ENCODE assay signal across 7 mouse cellular contexts in the genomic region with DNA sequence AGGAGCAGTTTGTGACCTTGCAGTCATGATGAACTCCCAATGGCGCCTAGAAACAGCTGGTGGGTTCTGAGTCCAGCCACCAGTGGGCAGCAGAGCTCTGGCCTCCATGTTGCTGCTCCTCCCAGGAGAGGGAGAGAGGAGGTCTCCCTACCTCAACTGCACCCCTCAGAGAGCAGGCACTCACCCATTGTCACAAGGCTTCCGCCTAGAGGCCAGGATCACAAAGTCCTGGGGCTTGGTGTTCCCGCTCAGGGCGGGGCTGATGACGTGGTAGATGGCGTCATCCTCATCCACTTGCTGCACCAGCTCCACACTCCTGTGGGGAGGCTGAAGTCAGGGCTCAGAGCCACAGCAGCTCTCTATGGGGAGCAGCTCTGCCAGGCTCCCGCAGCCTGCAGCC. TPM values are rescaled to one million over a fixed set of nuclear protein-coding genes. Genes with fewer than 3 reads are reported as not detected.
DNase-seq lines count a peak whose midpoint lies in the region; ATAC-seq lines count a peak whose summit lies in the region.

No protein-coding gene starts in this region.

- H3K9ac ChIP-seq in intestine, embryonic 14.5 days (ENCODE audit: low read length) = no peak overlapping the region

- WGBS in intestine, embryonic 14.5 days = 4% methylated on average over 7 of the region's 7 CpGs

- 0 out of 2 replicates have a peak, but pooled peaks cover 2% of the 10 kb centered on the region for H3K36me3 ChIP-seq in intestine, embryonic 14.5 days (ENCODE audit: control insufficient read depth, insufficient read depth, low read length)

- no peaks in the 10 kb centered on the region for H3K9me3 ChIP-seq in intestine, embryonic 14.5 days (ENCODE audit: control insufficient read depth, low read length)

- H3K27ac ChIP-seq in intestine, embryonic 14.5 days (ENCODE audit: low read depth) = no peak overlapping the region

- H3K4me2 ChIP-seq in intestine, embryonic 14.5 days (ENCODE audit: low read length) = peak overlapping the region; percentile 23; the same call in 1 of the 2 replicates

- 0 out of 2 replicates have a peak, but pooled peaks cover 4% of the 10 kb centered on the region for H3K4me1 ChIP-seq in intestine, embryonic 14.5 days (replicated peaks; ENCODE audit: control insufficient read depth, insufficient read depth, low read length)

- peak; percentile 73 for DNase-seq in adrenal gland, adult 2 months
- peak; percentile 85 for DNase-seq in embryo, embryonic 10 days (ENCODE audit: low spot score)
- peak; percentile 66 for DNase-seq in gastrocnemius, postnatal 14 days
- peak; percentile 88 for DNase-seq in intestine, embryonic 14.5 days (ENCODE audit: low spot score)
- DNase-seq in left cerebral cortex, postnatal 10 days (ENCODE audit: extremely low spot score in 1 of 2, low spot score in 2 of 2) = peak; percentile 74 to 86
- peak; percentile 77 to 79 for DNase-seq in right cerebral cortex, postnatal 36 days (ENCODE audit: low spot score in 2 of 2)

- peak; percentile 86 for ATAC-seq in intestine, embryonic 14.5 days (replicated peaks; ENCODE audit: low FRiP score, low TSS enrichment, low read depth)
- ATAC-seq in megakaryocyte progenitor cell, adult 5-6 weeks (replicated peaks; ENCODE audit: poor library complexity) = peak; percentile 70

- H3K4me3 ChIP-seq in intestine, embryonic 14.5 days (ENCODE audit: low read depth, low read length) = no peak overlapping the region

- intact Hi-C loops in gastrocnemius, postnatal 14 days (cut with DNase I; ENCODE audit: low total_unique reads) = loop anchor here (10.0 kb wide), 1 partner anchor 415 kb away; no protein-coding TSS in a partner anchor
- intact Hi-C loops in left cerebral cortex, postnatal 10 days (cut with DNase I) = no loop called here

- H3K27me3 ChIP-seq in intestine, embryonic 14.5 days (replicated peaks; ENCODE audit: control insufficient read depth, insufficient read depth, low read length) = no peaks in the 10 kb centered on the region

RNA-seq across cellular contexts. Expression of a gene that starts 16.0 kb away (rescaled TPM):
- total RNA-seq in adrenal gland, adult 2 months (2021) = under 1 TPM; 0.23 to 0.45 TPM
- 0.18 TPM in 1 of 2 replicates, not detected in the other for polyA plus RNA-seq in adrenal gland, adult 2 months (2012; rRNA removed)
- not detected for total RNA-seq in gastrocnemius, postnatal 14 days (2021)
- polyA plus RNA-seq in intestine, embryonic 14.5 days (2014; fragmentation: Nextera tagmentation; extraction: Ambion mirVana) = 0.69 and 0.87 TPM in 2 replicates
- not detected for total RNA-seq in left cerebral cortex, postnatal 10 days (2021)
- total RNA-seq in megakaryocyte progenitor cell, adult 5-6 weeks (2015) = not detected in 2 replicates
- total RNA-seq in megakaryocyte progenitor cell, adult 5-6 weeks (2017) = not detected in 2 replicates

RNA-seq across cellular contexts. Expression of a gene that starts 19.0 kb away (rescaled TPM):
- total RNA-seq in adrenal gland, adult 2 months (2021) = 1 to 10 TPM in 1 of 2 experiments, under 1 TPM in 1; 0.83 to 1.4 TPM
- 3.1 and 5.1 TPM in 2 replicates for polyA plus RNA-seq in adrenal gland, adult 2 months (2012; rRNA removed)
- under 1 TPM; 0.31 to 0.35 TPM for total RNA-seq in gastrocnemius, postnatal 14 days (2021)
- 0.15 and 0.34 TPM in 2 replicates for polyA plus RNA-seq in intestine, embryonic 14.5 days (2014; fragmentation: Nextera tagmentation; extraction: Ambion mirVana)
- total RNA-seq in left cerebral cortex, postnatal 10 days (2021) = 1 to 10 TPM; 1.7 to 2.7 TPM
- not detected in 2 replicates for total RNA-seq in megakaryocyte progenitor cell, adult 5-6 weeks (2015)
- not detected in 2 replicates for total RNA-seq in megakaryocyte progenitor cell, adult 5-6 weeks (2017)

RNA-seq across cellular contexts. Expression of a gene that starts 55.1 kb away (rescaled TPM):
- 10 to 100 TPM; 46.7 to 84.2 TPM for total RNA-seq in adrenal gland, adult 2 months (2021)
- 21.2 and 23.2 TPM in 2 replicates for polyA plus RNA-seq in adrenal gland, adult 2 months (2012; rRNA removed)
- total RNA-seq in gastrocnemius, postnatal 14 days (2021) = 10 to 100 TPM in 1 of 2 experiments, 1 to 10 TPM in 1; 8.4 to 15.9 TPM
- 5.9 and 7.3 TPM in 2 replicates for polyA plus RNA-seq in intestine, embryonic 14.5 days (2014; fragmentation: Nextera tagmentation; extraction: Ambion mirVana)
- total RNA-seq in left cerebral cortex, postnatal 10 days (2021) = 10 to 100 TPM; 12.2 to 22.1 TPM
- 2.0 and 2.3 TPM in 2 replicates for total RNA-seq in megakaryocyte progenitor cell, adult 5-6 weeks (2015)
- 2.6 and 3.2 TPM in 2 replicates for total RNA-seq in megakaryocyte progenitor cell, adult 5-6 weeks (2017)
